Mouse (Mus musculus): Measurements from ENCODE around the gene Tmprss12.
"Not testable (repeated sequence)": the region's sequence is repeated elsewhere in the genome, so short reads cannot be mapped to it uniquely, and the experiment has no call there.

The Tmprss12 gene

DNA sequence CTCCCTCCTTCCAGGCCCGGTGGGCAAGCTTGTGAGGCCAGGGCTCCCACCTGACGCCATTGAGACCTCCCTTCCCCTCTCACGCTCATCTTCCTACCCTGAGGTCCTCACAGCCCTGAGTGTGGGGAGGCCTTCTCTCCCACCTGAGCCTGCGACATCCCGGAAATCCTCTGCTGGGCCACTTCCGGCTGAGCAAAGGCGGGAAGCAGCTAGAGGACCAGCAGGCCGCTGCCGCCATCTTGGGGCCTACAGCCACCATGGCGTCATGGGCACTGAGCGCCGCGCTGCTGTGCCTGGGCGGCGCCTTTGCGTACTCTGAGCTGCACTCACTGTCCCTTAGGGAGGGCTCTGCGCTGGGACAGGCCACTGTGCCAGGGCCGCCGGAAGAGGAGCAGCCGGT is at the start of gene Tmprss12:
Gene Tmprss12 (plus strand): TSS at position 212 of the 400 bp plus-strand sequence.
- in situ Hi-C loops (cut with MboI; ENCODE audit: low pct_unique_long_range_greater_than_20kb in 1 of 2, low sequenced_read_pairs in 2 of 2, unreplicated experiment in 1 of 2), result no loop called here

DNA sequence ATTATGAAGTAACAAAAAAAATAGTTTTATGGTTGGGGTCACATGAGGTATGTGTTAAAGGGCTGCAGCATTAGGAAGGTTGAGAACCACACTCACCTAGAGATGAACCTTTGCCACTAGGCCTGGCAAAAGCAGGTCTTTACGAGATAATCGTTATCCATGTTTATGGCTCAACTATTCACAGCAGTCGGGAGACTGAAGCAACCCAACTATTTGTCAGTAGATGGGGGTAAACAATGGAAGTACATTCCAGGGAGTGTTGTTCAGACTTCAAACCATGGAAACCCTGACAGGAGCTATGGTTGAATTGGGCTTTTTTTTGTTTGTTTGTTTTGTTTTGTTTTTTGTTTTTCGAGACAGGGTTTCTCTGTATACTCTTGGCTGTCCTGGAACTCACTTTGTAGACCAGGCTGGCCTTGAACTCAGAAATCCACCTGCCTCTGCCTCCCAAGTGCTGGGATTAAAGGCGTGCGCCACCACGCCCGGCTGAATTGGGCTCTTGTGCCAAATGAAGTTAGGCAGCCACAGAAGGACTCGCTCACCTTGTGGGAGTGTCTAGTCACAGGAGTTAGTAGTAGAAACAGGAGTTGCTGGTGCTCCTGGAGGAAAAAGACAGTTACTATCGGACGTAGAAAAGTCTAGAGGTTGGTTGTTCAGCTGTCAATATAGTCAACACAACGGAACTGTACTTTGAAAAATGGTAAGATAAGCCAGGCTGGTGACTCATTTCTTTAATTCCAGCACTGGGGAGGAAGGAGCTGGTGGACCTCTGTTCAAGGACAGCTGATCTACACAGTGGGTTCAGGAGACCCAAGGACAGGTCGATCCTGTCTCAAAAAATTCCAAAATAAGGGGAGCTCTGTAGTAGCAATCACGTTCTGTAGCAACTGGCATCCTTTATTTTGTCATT is 48.8 kb upstream of the Tmprss12 start:
- in situ Hi-C loops (cut with MboI; ENCODE audit: low pct_unique_long_range_greater_than_20kb in 1 of 2, low sequenced_read_pairs in 2 of 2, unreplicated experiment in 1 of 2), result loop anchor here in 1 of 2 experiments (5.0 kb wide), 1 partner anchor 35 kb away; no protein-coding TSS in a partner anchor

DNA sequence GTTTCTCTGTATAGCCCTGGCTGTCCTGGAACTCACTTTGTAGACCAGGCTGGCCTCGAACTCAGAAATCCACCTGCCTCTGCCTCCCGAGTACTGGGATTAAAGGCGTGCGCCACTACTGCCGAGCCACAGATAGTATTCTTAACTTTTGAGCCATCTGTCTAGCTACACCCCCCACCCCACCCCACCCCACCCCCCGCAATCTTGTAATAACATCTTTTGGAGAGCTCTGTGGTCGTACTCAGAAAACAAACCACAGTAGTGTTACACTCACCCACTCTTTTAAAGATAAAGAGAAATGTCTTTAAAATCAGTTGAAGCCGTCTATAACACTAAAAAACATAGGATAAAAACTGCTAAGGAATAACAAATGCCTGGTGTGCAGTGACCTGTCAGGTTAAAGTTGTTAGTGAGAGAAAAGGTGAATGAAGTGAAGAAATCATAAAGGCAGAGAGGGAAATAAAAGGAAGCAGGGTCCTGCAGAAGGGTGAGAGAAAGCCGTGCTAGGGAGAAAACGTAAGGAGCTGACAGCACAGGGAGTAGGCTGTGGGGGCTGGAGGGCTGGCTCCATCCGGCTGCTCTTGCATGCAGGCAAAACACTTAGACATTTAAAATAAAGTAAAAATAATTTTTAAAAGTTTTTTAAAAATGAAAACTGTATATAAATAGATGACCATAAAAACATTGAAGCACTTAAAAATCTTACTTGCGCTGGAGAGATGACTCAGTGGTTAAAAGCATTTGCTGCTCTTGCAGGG is 45.2 kb upstream of the Tmprss12 start:
- in situ Hi-C loops (cut with MboI; ENCODE audit: low pct_unique_long_range_greater_than_20kb in 1 of 2, low sequenced_read_pairs in 2 of 2, unreplicated experiment in 1 of 2), result no loop called here

DNA sequence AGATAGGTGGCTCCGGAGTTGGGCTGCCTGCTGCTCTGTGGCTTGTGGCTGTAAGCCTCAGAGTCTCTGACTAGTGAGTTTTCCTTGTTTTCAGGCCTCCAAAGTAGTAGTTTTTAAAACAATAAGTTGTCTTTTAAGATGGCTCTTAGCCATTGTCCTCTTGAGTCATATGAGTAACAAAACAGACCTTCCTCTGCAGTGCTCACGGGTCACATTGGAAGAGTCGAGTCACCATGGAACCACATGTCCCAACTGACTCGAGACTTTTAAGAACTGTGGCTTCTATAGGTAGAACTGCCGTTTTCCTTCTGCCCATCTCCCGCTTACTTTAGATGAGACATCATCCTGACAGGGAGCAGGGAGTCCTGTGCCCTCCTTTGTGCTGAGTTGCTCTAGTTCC is 43.7 kb upstream of the Tmprss12 start:
- in situ Hi-C loops (cut with MboI; ENCODE audit: low pct_unique_long_range_greater_than_20kb in 1 of 2, low sequenced_read_pairs in 2 of 2, unreplicated experiment in 1 of 2), result no loop called here

DNA sequence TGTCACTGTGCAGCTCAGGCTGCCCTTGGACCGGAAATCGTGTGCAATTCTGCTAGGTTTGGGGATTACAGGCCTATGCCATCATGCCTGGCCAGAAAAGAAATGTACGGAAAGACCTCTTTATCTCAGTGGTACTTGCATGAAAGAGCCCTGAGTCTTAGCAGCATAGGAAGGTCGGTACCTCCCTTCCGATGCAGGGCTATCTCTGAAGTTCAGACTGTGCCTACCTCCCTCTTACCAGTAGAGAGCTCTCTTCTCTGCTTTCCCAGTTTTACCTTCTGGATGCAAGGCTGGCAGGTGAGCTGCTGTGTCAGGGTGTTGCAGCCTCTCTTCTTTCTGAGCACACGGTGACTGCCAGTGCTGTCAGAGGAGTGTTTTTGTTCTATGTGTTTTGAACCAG is 38.9 kb upstream of the Tmprss12 start:
- in situ Hi-C loops (cut with MboI; ENCODE audit: low pct_unique_long_range_greater_than_20kb in 1 of 2, low sequenced_read_pairs in 2 of 2, unreplicated experiment in 1 of 2), result loop anchor here in 1 of 2 experiments (10.0 kb wide), 1 partner anchor 63 kb away; the partner anchor contains the start of gene Mettl7a1

DNA sequence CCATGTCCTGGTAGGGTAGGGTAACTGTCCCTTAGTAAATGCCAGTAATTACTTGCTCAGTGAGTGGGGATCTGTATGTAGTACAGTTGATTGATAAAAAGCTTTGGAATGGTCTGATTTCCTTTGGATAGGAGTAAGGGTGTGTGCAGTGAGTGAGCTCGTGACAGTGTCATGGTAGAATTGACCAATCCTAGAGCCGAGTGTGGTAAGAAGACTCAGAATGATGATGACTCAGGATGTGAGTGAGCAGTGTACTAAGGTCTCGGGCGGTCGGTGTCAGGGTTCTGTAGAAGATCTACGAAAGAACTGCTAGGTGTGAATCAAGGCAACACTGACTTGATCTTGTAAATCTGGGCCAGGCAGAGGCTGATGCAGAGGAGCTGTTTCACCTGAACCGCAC is 34.7 kb upstream of the Tmprss12 start:
- in situ Hi-C loops (cut with MboI; ENCODE audit: low pct_unique_long_range_greater_than_20kb in 1 of 2, low sequenced_read_pairs in 2 of 2, unreplicated experiment in 1 of 2), result loop anchor here in 1 of 2 experiments (10.0 kb wide), 1 partner anchor 59 kb away; the partner anchor contains the start of gene Mettl7a1

DNA sequence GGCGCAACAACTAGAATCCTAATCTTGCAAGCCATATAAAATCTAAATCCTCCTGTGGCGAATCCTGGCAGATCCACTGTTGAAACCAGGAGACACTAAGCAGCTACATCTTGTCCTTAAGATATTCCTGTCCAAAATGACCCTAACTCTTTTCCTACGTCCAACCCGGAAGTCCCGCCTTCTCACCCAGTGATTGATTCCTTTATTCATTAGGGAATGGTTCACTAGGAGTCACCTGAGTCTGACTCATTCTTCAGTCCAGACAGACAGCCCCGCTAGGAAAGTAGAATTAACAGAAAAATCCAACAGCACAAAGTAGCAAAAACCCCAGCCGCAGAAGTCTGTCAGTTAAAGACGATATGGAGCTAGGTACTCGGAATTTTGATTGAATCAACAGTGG is 33.3 kb upstream of the Tmprss12 start:
- in situ Hi-C loops (cut with MboI; ENCODE audit: low pct_unique_long_range_greater_than_20kb in 1 of 2, low sequenced_read_pairs in 2 of 2, unreplicated experiment in 1 of 2), result loop anchor here in 1 of 2 experiments (10.0 kb wide), 1 partner anchor 58 kb away; the partner anchor contains the start of gene Mettl7a1

DNA sequence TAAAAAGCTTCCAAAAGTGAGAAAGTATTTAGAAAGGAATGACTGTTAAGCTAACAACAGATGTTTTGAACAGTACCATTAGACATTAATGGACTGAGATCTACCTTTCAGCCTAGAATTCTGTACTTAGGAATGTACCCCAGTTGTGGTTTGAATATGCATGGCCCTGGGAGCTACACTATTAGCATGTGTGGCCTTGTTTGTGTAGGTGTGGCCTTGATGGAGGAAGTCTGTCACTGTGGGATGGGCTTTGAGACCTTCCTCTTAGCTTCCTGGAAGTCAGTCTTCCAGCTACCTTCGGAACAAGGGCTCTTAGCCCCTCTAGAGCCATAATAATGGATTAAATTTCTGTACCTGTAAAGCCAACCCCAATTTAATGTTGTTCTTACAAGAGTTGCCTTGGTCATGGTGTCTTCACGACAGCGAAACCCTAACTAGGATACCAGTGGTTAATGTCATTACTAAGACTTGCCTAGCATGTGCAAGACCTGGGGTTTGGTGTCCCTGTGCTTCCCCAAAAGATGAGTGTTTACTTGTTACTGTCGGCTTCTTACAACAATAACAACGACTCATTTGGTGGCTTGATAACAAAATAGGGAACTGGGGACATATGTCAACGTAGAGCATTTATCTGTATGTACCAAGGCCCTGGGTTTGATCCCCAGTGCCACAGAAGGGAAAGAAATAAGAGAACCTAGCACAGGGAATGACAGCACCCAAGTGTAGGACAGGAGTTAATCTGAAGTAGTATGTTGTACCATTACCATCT is 31.8 kb upstream of the Tmprss12 start:
- in situ Hi-C loops (cut with MboI; ENCODE audit: low pct_unique_long_range_greater_than_20kb in 1 of 2, low sequenced_read_pairs in 2 of 2, unreplicated experiment in 1 of 2), result loop anchor here in 1 of 2 experiments (10.0 kb wide), 1 partner anchor 56 kb away; the partner anchor contains the start of gene Mettl7a1

DNA sequence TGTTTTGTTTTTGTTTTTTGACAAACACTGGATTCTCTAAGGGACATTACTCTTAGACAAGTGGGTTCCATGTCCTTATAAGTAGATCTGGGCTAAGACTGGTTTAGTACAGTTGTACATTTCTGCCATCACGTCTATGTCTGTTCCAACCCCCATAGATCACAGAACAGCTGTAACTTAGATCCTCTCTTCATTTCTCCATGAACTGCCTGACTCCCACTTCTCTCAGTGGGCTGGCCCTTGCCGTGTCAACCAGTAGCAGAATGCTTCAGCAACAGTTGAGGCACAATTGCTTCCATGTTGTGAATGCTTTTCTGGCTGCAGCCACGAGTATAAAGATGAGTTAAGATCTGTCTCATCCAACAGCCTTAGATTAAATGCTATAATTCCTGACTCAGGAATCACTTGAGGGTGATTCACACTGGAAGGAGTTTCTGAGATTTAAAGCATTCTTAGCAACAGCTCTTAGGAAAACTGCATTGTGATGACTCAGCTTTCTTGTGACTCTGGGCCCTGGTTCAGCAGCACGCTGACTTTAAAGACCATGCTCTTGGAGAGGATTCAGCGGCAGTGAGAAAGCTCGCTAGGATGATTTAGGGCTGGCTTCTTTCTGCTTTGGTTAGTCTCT is 29.4 kb upstream of the Tmprss12 start:
- in situ Hi-C loops (cut with MboI; ENCODE audit: low pct_unique_long_range_greater_than_20kb in 1 of 2, low sequenced_read_pairs in 2 of 2, unreplicated experiment in 1 of 2), result no loop called here

DNA sequence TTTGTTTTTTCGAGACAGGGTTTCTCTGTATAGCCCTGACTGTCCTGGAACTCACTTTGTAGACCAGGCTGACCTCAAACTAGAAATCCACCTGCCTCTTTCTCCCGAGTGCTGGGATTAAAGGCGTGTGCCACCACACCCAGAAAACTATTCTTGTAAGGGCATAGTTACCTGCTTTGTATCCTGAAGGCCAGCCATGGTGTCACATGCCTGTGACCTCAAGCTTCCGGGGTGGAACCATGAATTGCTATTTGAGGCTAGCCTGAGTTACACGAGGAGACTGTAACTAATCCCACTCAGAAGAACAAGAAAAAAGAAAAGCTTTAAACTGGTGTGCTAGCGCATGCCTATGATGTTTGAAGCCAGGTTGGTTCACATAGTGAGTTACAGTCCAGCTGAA is 24.3 kb upstream of the Tmprss12 start:
- in situ Hi-C loops (cut with MboI; ENCODE audit: low pct_unique_long_range_greater_than_20kb in 1 of 2, low sequenced_read_pairs in 2 of 2, unreplicated experiment in 1 of 2), result no loop called here

DNA sequence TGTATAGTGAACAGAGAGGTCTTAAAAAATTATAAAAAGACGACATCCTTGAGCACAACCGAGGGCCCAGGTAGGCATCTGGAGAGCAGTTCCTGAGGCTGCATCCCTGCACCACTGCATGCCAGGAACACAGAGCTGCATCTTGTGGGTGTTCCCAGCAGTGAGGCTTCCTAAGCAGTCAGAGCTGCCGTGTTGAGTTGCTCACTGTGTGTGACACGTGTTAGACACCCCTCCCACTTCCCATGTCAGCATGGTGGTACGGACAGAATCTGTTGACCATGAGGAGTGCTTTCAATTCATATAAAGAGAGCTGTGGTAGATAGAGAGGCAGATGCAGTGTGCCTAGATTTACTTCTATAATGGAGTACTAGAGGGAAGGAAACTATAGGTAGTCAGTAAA is 23.3 kb upstream of the Tmprss12 start:
- in situ Hi-C loops (cut with MboI; ENCODE audit: low pct_unique_long_range_greater_than_20kb in 1 of 2, low sequenced_read_pairs in 2 of 2, unreplicated experiment in 1 of 2), result no loop called here

DNA sequence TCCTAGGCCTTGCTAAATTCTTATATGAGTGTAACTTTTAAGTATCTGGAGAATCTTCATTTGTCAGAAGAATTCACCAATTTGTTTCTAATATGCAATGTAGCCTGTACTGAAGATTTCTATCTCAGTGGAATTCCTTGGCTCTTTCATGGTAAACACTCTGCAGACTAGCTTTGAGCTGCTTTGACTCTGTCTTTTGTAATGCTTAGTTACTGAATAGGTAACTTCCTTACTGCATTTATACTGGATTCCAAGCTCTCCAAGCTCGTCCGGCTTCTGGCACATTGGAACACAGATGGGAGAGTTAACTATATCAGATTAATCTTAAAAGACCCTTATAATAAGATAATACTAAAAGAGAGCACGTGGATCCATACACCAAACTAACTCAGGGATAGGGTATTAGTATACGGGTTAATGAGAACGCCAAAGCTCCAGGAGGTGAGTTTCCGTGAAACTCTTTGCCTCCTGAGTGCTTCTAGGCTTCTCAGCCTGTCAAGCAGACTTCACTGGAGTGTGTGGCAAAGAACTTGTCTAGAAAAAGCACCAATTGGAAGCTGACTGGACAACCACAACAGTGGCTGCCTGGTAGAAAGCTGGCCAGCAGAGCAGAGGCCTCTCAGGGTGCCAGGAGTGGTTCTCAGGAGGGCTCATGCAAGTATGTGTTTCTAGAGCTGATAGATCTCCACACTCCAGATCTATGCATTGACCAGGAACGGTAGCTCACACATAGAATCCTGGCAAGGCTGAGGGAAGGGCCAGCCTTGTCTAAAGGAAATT is 21.8 kb upstream of the Tmprss12 start:
- in situ Hi-C loops (cut with MboI; ENCODE audit: low pct_unique_long_range_greater_than_20kb in 1 of 2, low sequenced_read_pairs in 2 of 2, unreplicated experiment in 1 of 2), result no loop called here

DNA sequence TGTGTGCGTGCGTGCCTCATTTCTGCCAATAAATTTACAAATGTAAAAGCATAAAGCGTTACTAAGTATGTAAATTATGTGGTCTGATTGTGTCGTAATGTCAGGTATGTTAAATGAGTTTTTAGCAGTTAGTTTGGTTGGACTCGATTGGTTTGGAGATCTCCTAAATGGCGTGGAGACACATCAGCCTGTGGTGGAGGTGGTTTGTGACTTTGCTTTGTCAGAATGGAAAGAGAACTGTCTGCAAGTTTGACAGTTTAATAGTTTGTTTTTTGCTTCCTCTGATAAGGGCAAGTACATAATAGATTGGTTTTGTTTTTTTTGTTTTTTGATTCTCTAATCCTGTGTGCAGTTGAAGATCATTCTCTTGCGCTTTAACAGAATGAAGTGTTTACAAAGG is 20.3 kb upstream of the Tmprss12 start:
- in situ Hi-C loops (cut with MboI; ENCODE audit: low pct_unique_long_range_greater_than_20kb in 1 of 2, low sequenced_read_pairs in 2 of 2, unreplicated experiment in 1 of 2), result not testable (repeated sequence)

DNA sequence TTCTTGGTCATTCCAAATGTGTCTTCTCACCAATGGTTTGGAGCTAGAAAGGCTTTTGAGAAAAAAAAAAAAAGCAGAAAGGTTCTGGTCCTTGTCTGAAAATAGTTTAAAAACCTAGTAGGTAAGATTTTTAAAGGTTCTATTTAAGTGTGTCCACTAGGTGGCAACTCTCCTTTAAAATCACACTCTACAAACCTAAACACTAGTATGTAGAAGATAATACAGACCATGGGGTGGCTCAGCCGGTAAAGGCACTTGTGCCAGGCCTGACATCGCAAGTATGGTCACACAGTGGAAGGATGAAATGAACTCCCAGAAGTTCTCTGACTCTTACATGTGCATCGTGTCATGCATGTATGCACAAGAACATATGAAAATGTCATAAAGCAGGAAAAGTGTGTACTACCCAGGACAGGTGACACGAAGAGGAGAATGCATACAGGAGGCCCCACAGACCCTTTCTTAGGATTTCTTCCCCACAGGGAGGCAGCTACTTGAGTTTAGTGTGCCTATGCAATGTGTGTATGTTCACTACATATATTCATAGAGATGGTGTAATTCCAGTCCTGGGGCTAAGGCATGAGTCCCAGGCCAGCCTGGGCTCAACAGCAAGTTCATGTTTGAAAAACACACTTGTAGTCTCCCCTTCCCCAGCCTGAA is 17.3 kb upstream of the Tmprss12 start:
- in situ Hi-C loops (cut with MboI; ENCODE audit: low pct_unique_long_range_greater_than_20kb in 1 of 2, low sequenced_read_pairs in 2 of 2, unreplicated experiment in 1 of 2), result no loop called here

DNA sequence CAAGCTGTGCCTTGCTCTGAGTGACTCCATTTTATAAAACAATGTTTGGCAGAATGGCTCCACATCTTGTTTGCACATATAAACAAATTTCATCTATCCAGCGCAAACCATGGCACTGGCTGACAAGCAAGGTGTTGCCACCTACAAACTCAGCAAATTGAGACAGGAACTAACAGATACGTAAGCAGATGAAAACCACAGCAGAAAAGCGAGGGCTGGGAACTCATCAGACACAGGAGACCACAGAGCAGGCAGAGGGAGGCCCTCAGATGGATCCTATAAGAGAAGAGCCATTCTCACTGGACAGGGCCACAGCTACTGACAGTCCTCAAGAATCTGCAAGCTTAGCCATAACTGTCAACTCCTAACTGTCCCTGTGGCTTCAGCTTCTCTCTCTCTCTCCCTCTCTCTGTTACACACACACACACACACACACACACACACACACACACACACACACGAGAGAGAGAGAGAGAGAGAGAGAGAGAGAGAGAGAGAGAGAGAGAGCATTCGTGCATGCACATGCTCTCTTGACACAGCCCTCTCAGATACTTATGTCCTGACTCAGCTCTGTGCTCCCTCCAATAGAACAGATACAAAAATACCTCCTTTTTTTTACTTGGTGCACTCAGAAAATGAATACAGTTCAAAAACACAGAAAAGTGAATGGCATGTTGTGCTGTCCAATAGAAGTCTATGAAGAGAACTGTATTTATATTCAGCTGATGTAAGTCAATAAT is 14.9 kb upstream of the Tmprss12 start:
- in situ Hi-C loops (cut with MboI; ENCODE audit: low pct_unique_long_range_greater_than_20kb in 1 of 2, low sequenced_read_pairs in 2 of 2, unreplicated experiment in 1 of 2), result loop anchor here in 1 of 2 experiments (5.0 kb wide), 1 partner anchor 33 kb away; no protein-coding TSS in a partner anchor

DNA sequence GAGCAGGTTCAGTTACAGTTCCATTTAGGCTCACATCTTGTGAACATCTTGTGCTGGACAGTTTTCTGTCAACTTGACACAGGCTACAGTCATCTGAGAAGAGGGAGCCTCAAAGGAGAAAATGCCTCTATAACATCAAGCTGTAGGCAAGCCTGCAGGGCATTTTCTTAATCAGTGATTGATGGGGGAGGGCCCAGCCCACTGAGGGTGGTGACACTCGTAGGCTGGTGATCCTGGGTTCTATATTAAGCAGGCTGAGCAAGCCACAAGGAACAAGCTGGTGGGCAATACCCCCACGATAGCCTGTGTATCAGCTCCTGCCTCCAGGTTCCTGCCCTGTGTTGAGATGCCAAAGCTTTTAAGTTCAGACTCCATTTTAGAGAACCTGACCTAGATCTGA is 11.7 kb upstream of the Tmprss12 start:
- in situ Hi-C loops (cut with MboI; ENCODE audit: low pct_unique_long_range_greater_than_20kb in 1 of 2, low sequenced_read_pairs in 2 of 2, unreplicated experiment in 1 of 2), result loop anchor here in 1 of 2 experiments (5.0 kb wide), 1 partner anchor 37 kb away; no protein-coding TSS in a partner anchor

Measured in mouse embryonic stem cell (cell line).